Mouse (Mus musculus) gastrocnemius, postnatal 25 days (tissue): ENCODE results near the gene Ift27. TPM values are rescaled to one million over a fixed set of nuclear protein-coding genes. Genes with fewer than 3 reads are reported as not detected.

Source experiments
- DNase-seq: peaks from one replicate; pipeline ENCODE4 v3.0.0; 2022
- total RNA-seq, 2 experiments: library from RNA; stranded (reverse); gene quantifications; 1 replicate in 1 of 2; 2 replicates in 1 of 2; pipeline ENCODE4 v1.2.3; 2021

Ift27 gene
- total RNA-seq, 2 experiments from 2014 or later: 20.2 to 22.5 TPM

DNA sequence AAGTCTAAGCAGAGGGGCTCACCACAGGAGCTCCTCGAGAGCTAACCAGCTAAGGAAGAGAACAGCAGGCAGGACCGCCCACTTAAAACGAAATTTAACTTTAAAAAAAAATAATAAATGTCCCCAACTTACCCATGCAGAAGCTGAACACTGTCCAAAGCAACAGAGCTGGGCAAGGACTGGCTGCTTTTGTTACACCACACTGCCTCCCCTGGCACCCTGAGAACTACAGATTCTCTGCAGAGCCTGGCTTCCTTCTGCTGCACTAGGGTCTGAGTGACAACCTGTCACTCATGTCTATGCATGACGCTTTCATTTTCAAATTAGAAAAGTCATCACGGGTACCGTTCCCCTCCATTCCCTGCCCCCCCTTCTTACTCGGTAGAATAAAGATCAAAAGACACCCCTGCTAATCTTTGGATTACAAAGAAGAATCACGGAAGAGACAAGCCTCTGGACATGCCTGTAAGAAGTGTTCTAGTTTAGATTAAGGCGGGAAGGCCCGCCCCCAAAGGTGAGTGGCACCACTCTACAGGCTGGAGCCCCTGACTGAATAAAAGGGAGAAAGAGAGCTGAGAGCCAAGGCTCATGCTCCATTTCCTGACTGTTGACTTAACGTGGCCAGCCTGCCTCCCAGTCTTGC is 1.5 kb downstream of the Ift27 start:
- DNase-seq: no peak

GRCm38 (mm10) chr15:78171651-78172050 is 2.3 kb downstream of the Ift27 start:
- no peak for DNase-seq

DNA sequence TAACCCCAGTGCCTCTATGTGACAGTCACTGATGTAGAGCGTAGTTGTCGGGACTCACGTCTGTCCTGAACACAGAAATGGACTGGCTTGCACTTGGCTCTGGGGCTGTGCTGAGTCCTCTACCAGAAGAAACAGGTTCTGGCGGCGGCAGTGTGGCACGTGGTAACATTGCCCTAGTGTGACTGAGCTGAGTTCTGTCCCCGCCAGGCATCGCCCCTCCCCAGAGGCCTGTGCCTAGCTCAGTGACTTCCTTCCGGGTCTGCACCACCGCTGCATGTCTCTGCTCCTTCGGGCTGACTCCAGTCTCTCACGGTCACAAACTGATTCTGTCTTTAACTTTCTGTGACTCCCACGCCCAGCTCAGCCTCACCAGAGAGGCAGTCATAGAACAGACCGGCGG is 3.2 kb downstream of the Ift27 start:
- no peak for DNase-seq

- DNase-seq: no peak
Measured at GRCm38 (mm10) chr15:78169566-78169965, 4.3 kb downstream of the Ift27 start.

- no peak for DNase-seq
Measured at GRCm38 (mm10) chr15:78165292-78165691, 8.6 kb downstream of the Ift27 start.

GRCm38 (mm10) chr15:78164466-78164865 is 9.4 kb downstream of the Ift27 start:
- no peak for DNase-seq

DNA sequence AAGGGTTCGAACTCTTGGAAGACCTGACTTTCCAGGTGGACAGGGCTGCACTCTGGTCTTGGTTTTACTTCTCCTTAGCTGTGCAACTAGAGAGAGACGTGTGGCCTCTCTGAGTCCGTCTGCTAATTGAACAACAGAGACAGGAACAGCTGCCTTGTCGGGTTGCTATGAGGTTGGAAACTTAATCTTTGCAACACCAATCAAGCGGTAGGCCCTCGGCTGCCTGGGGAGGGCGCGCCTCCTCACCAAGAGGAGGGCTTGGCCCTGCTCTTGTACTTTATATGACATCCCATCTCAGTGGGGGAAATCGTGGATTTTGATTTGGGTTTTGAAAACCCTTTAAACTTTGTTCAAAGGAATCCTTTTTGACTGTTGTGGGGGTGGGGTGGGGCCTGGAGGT is 12.0 kb downstream of the Ift27 start:
- no peak for DNase-seq

- no peak for DNase-seq
Measured at GRCm38 (mm10) chr15:78158335-78158734, 15.6 kb downstream of the Ift27 start.

DNA sequence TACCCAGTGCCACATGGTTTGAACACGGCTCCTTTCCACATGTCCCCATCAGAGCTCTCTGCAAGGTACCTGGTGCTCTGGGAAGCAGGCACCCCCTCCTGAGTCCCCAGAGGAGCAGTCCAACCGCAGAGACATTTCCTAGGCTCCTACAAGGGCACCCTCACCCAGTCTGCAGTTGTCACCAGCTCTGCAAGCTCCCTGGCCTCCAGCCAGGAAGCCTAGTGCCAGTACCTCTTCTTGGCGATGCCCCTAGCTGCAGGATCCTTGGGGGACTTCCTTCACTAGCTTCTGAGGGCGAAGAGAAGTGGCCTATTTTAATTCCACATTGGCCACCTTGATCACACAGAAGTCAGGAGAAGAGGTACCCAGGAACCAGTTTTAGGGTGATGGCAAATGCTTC is 16.1 kb downstream of the Ift27 start:
- no peak for DNase-seq

- DNase-seq: no peak
Measured at GRCm38 (mm10) chr15:78157330-78157729, 16.6 kb downstream of the Ift27 start.

GRCm38 (mm10) chr15:78155421-78155820 is 18.5 kb downstream of the Ift27 start:
- DNase-seq: no peak

- no peak for DNase-seq
Measured at GRCm38 (mm10) chr15:78153045-78153775, 20.7 kb downstream of the Ift27 start.

GRCm38 (mm10) chr15:78148565-78148964 is 25.3 kb downstream of the Ift27 start:
- no peak for DNase-seq

DNA sequence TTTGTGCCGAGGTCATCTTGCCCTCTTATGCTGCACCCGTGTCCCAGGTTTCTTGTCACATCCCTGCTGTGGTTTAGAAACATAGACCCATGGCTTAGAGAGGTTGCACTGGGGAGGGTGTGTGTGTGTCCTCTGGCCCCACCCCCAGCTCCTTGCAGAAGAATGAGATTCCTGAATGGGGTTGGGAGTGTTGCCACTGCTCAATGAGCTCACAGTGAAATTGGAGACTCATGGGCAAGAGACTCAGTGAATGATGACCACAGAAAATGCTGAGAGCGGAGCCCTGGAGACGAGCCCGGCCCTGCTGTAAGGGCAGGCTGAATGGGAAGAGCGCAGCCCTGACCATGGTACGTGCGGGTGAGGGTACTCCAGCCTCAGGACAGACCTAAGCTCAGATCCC is 33.7 kb downstream of the Ift27 start:
- DNase-seq: no peak

DNA sequence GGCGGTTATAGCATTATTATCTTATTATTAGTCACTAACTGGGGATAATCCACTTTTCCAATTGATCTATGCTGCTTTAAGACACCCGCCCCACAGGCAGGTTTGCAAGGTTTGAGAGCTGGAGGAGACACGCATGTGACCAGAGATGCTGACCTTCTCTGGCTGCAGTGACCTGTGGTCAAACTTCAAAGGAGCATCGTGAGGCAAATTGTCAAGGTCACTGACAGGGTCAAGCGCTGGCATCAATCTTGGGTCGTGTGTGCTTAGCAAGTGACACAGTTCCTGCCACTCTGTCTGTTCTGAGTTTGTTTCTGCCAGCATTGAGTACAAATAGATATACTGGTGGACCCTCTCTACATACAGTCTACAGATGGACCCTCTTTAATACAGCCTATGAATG is 39.3 kb downstream of the Ift27 start:
- DNase-seq: no peak

DNA sequence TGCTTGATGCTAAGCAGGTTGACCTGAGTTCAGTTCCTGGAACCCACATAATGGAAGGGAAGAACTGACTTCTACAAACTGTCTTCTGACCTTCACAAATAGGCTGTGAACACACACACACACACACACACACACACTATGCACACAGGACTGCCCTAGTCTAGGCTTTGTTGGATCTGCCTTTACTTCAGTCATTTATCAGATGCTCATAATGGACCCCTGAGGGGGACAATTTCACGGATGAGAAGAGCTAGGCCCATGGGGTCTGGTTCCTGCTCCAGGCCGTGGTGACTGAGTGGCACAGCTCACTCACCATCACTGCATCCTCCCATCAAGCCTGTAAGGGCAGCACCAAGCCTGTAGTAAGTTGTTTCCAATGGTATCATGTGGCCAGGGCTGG is 40.5 kb downstream of the Ift27 start:
- DNase-seq: no peak

GRCm38 (mm10) chr15:78119704-78120103 is 54.2 kb downstream of the Ift27 start, which contains the start of gene Cacng2:
Gene Cacng2 (minus strand): TSS chr15:78120028.
- peak; percentile 92 for DNase-seq

GRCm38 (mm10) chr15:78119248-78119647 is 54.7 kb downstream of the Ift27 start:
- no peak for DNase-seq

GRCm38 (mm10) chr15:78118275-78118995 is 55.5 kb downstream of the Ift27 start:
- no peak for DNase-seq

- no peak for DNase-seq
Measured at GRCm38 (mm10) chr15:78117731-78118130, 56.2 kb downstream of the Ift27 start.

GRCm38 (mm10) chr15:78116936-78117335 is 57.0 kb downstream of the Ift27 start:
- no peak for DNase-seq

DNA sequence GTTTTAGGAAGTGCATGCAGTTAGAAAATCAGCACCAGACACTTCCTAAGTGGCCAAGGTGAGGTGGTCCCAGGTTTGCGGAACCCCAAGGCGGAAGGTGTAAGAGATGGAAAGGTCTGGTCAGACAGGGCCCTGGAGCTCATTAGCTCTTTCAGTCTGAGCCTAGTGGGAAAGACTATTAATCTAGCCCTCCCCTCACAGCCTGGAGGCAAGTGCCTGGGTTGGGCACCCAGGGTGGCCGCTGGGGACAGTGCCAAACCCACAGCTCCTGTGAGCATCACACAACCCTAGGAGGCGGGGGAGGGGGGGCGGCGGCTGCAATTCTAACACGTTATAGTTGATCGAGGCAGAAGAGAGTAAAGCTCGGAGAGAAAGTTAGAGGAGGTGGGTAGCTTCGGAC is 57.7 kb downstream of the Ift27 start:
- DNase-seq: no peak
